Comparison of ENCODE assay signal across 8 mouse cellular contexts in the genomic region with DNA sequence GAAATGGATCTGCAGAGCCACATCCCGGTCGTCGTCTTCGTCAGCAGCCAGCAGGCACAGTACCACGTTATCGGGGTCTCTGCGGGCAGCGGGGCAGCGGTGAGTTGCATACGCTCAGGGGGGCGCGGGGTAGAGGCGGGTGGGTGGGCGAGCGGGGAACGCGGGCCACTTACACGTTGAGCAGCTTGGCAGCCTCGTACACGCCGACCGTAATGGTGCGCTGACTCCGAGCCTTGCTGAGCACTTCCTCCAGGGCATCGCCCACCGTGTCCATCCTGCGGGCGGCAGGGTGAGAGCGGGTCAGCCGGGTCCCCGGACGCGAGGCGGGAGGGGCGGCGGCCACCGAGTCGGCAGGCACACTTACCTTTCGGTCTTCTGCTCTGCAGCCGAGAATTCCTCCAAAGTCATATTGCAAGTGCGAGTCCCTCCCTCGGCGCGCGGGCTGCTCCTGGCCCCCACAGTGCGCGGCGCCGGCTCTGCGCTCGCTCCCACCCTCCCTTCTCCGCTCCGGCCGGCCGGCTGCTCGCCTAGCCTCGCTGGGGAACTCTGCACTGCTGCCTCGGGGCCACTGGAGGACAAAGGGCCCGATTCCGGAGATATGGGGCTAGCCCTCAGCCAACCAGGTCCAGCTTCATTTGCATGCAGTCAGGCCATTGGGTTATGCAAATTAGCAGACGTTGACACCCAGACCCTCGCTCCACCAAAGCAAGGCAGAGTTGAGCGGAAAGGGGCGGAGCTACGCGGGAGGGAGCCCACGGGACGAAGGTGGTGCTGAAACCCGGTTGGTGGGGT. TPM values are rescaled to one million over a fixed set of nuclear protein-coding genes. Genes with fewer than 3 reads are reported as not detected.
DNase-seq lines count a peak whose midpoint lies in the region; ATAC-seq lines count a peak whose summit lies in the region.

A gene (minus strand): TSS at position 621 of the 792 bp plus-strand sequence.

- no peaks in the 10 kb centered on the region for H3K36me3 ChIP-seq in hindbrain, embryonic 15.5 days

- peak within 1 kb of the TSS; percentile 55 for H3K4me3 ChIP-seq in hindbrain, embryonic 15.5 days

- peak within 1 kb of the TSS; percentile 85 for H3K27ac ChIP-seq in hindbrain, embryonic 15.5 days (replicated peaks)

- peak within 1 kb of the TSS; percentile 56 for H3K4me2 ChIP-seq in hindbrain, embryonic 15.5 days

- peak; percentile 98 for ATAC-seq in hindbrain, embryonic 15.5 days (ENCODE audit: low FRiP score, low read depth)

- peaks cover 25% of the 10 kb centered on the region for H3K4me1 ChIP-seq in hindbrain, embryonic 15.5 days (replicated peaks)

- WGBS in hindbrain, embryonic 15.5 days: under 1% methylated on average over 69 of the region's 69 CpGs

- no peaks in the 10 kb centered on the region for H3K27me3 ChIP-seq in hindbrain, embryonic 15.5 days

- DNase-seq in T-cell, adult 2 months (ENCODE audit: low spot score): peak; percentile 91
- DNase-seq in cerebellum, postnatal 36 days: peak; percentile 95 to 97
- DNase-seq in frontal cortex, postnatal 36 days (ENCODE audit: low spot score in 2 of 2): peak; percentile 89 to 90
- DNase-seq in left cerebral cortex, adult 11 months (ENCODE audit: low spot score): peak; percentile 87
- DNase-seq in lung, postnatal 4 days: peak; percentile 95 to 98
- peak; percentile 94 for DNase-seq in retina, postnatal 7 days (ENCODE audit: low read depth, low spot score)
- DNase-seq in urinary bladder, adult 2 months (ENCODE audit: low spot score): peak; percentile 98

- no peaks in the 10 kb centered on the region for H3K9me3 ChIP-seq in hindbrain, embryonic 15.5 days

- peak within 1 kb of the TSS; percentile 66 for H3K9ac ChIP-seq in hindbrain, embryonic 15.5 days

RNA-seq across cellular contexts. Expression of the gene that starts here (rescaled TPM):
- 17.1 and 17.3 TPM in 2 replicates for polyA plus RNA-seq in hindbrain, embryonic 15.5 days (2015; fragmentation: Nextera tagmentation; extraction: Ambion mirVana)
- polyA plus RNA-seq in urinary bladder, adult 2 months (2012; rRNA removed): 53.5 and 69.7 TPM in 2 replicates

Comparison
In these comparisons a context has a peak if more than half of its experiments do, and no peak if none do; other contexts are left out.
1. Peak in every context shown above with its lines: DNase-seq, ATAC-seq, H3K4me3 ChIP-seq and H3K27ac ChIP-seq.